Mouse (Mus musculus): ENCODE measurements around the gene Acp4. TPM values are rescaled to one million over a fixed set of nuclear protein-coding genes. Genes with fewer than 3 reads are reported as not detected.
"Not testable (repeated sequence)": the region's sequence is repeated elsewhere in the genome, so short reads cannot be mapped to it uniquely, and the experiment has no call there.

The Acp4 gene
- not detected for total RNA-seq (2021)
- long read RNA-seq, experiment 1 = 0 reads
- long read RNA-seq, experiment 2 = 0 reads

DNA sequence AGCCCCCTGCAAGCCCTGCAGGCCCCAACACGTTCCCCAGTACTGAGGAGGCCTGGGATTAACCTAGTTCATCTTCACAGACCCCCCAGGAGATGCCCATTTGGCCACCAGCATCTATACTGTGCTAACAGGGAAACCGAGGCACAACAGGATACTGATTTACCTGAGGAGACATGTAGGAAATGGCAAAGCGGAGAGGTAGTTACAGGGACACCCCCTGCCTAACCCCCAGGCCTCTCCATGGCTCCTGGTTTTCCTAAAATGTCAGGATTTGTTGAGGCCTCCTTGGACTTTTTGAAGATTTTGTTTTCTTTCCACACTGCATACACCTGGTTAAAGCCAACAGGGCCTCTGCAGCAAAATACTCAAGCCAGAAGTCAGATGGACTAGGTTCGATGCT, at the start of gene Acp4:
Acp4 (minus strand) TSS at position 101 of the 400 bp plus-strand sequence.
- no peak within 1 kb of the TSS for H3K4me3 ChIP-seq

DNA sequence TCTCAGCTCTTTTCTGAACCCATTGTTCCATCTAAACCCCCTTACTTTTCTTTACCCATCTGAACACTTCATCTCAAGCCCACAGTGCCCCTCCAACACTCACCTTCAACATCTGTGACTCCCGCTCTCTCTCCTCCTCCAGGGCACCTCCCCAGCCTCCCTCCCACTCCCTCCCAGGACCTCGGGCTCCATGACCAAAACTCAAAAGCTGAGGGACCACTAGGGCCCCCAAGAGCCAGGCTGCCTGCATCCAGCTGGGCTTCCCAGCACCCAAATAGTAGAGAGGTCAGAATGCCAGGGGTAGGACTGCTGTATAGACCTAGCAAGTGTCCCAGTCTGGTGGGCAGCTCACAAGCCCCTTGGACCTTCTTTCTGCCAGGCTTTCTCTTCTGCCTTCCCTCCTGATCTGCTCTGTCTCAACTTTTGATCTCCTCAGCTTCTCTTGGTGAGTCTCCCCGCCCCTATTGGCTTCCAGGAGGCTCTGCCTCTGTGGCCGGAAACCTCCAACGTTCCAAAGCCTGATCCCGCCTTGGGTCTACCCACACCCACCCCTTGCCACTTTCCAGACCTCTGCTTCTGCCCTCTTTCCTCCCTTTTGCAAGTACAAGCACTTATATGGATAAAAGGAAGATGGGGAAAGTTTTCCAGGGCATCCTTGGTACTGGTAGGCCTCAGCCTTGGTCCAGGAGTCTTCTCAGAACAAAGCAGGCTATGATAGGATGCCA, 49.5 kb upstream of the Acp4 start, which contains the start of gene Clec11a:
Clec11a (minus strand) TSS at position 387 of the 725 bp plus-strand sequence.
- Histone ChIP-seq H3K4me3 (peak within 1 kb of the TSS; percentile 85; the same call in 1 of the 2 replicates), H3K27ac (peak within 1 kb of the TSS; percentile 70)

More for the DNA sequence above, at the start of gene Acp4:
- H3K27ac ChIP-seq = no peak within 1 kb of the TSS
- DNase-seq (ENCODE audit: low spot score in 2 of 2) = no peak
- no peak for TF ChIP-seq CTCF (conservative IDR thresholded peaks at IDR 0.05)

DNA sequence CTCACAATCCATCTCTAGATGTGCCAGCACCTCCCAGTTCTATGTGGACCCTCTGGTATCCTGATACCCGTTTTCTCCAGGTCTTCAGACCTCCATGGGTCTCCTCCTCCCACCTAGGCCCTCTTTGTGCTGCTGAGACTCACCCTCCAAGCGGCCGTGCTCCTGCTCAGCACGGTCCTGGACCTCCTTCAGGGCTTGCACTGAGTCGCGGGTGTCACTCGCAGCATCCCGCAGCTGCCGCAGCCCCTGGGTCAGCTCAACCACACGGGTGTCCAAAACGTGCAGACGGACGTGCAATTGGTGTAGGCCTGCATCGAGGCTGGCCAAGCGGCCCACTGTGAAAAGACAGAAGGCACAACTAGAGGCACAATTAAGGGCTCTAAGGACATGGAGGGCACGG, 48.5 kb upstream of the Acp4 start:
- Histone ChIP-seq H3K4me3 (peak overlapping the region; percentile 85), H3K27ac (peak overlapping the region; percentile 70)
- DNase-seq (ENCODE audit: low spot score in 2 of 2) = no peak
- no peak for TF ChIP-seq CTCF (conservative IDR thresholded peaks at IDR 0.05)

More for the DNA sequence above, 49.5 kb upstream of the Acp4 start, which contains the start of gene Clec11a:
- no peak for TF ChIP-seq CTCF (conservative IDR thresholded peaks at IDR 0.05)
- no peak for DNase-seq (ENCODE audit: low spot score in 2 of 2)

DNA sequence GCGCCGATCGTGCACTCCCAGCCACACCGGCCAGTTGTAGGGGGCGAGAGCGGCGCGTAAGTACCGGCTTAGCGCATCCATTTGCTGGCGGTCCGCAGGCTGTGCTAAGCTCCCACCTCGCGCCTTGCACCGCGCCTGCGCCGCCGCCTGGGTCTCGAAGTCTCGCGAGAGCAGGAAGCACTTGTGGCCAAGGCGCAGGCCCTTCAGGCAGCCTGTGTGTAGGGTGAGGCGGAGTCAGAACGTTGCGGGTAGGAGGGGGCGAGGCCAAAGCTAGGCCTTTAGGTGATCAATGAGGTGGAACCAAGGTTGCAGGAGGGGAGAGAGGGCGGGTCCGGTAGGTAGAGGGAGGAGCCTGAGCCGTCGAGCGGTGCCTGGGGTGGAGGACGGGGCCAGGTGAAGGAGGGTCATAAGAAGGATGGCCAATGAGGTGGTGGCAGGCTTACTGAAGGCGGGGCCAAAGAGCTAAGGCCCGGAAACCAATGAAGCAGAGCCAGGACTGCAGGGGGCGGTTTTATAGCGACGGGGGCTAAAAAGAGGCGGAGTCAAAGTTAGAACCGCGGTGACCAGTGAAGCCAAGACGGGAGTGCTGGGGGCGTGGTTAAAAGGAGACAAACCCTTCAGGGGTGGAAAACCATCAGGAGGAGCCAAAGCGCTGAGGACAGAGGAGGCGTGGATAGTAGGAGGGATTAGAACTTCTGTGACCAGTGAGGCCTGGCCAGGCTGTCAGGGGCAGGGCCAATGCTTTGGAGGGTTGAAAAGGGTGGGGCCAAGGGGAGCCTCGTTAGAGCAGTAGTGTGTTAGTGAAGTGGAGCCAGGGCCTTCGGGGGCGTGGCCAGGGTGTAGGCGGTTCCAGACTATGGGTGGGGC, 47.8 kb upstream of the Acp4 start:
- H3K27ac ChIP-seq = peak overlapping the region; percentile 96
- peak; percentile 47; the same call in 1 of the 2 replicates for TF ChIP-seq CTCF (conservative IDR thresholded peaks at IDR 0.05)
- peak; percentile 92 to 97 for DNase-seq (ENCODE audit: low spot score in 2 of 2)
- peak overlapping the region; percentile 85 for H3K4me3 ChIP-seq

DNA sequence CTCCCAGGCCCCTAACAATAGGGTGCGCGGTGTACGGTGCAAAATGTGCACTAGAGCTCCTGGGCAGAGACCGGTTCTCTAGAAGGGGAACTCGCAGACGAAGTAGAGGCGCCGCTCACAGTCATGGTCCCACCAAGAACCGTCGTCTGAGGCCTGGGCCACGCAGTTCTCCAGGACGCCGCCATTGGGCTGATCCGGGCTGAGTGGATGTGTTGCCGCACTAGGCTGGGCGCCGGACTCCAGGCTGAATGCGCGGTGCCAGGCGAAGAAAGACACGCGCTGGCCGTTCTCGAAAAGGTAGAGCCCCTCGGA, 47.2 kb upstream of the Acp4 start:
- no peak for DNase-seq (ENCODE audit: low spot score in 2 of 2)
- H3K27ac ChIP-seq = peak overlapping the region; percentile 96
- H3K4me3 ChIP-seq = peak overlapping the region; percentile 85
- no peak for TF ChIP-seq CTCF (conservative IDR thresholded peaks at IDR 0.05)

DNA sequence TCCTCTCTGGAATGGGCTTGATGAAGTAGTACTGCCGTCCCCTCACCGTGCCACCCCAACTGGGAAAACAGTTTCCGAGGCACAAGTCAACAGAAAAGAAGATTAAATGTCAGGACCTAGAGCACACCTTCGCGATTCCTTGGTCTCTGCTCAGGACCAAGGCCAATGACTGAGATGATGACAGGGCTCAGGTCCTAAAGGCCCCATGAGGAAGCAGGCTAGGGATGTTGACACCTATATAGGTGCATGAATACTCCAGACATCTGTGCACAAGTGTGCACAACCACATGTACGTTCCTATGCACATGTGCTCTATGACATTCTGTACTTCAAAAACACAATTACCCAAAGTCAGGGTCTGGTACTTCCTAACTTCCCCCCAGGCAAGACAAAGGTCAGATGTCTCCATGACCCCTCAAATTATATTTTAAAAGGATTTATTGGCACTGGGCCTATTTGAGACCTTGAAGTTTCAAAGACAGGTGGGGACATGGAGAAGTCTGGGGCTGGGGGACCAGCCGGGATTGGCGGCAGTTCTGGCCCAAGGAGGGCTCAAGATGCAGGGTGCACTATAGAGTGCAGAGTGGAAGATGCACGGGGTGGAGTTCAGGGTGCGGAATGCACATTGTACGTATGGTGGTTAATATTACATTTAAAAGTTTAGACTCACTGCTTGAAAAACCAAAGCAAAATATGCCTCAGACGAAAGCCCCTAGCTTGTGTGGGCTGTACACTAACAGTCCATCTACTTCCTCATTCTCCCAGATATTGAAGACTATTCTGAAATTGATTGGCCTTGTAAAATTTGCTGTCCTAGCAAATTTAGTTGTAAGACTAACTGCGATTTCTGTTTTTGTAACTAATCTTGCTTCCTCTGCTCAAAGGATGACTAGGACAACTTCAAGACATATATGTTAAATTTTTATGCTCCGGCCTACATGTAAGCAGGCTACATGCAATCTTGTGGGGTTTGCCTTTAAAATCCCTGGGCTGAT, 46.5 kb upstream of the Acp4 start:
- peak overlapping the region; percentile 85 for H3K4me3 ChIP-seq
- peak in 1 of 2 experiments; percentile 7 for DNase-seq (ENCODE audit: low spot score in 2 of 2)
- TF ChIP-seq CTCF (conservative IDR thresholded peaks at IDR 0.05) = no peak
- peak overlapping the region; percentile 96 for H3K27ac ChIP-seq

DNA sequence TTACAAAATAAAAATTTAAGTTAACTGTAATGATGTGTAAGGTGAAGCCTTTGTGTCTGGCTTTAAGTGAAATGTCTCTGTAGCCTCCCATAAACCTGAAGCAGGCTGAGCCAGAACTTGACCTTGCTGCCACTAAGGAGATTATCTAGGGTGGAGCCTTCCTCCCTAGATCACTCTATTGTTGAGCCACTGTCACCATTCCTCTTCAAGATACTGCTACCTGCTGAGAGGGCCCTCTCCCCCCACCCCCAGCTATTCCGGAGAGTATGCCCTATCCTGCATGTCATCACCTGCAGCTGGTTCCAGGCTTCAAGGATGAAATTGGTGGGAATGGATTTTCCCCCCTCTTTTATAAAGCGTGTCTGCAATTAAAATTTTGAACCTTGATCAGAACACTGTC, 40.3 kb upstream of the Acp4 start:
- not testable (repeated sequence) for DNase-seq (ENCODE audit: low spot score in 2 of 2); H3K4me3 ChIP-seq

DNA sequence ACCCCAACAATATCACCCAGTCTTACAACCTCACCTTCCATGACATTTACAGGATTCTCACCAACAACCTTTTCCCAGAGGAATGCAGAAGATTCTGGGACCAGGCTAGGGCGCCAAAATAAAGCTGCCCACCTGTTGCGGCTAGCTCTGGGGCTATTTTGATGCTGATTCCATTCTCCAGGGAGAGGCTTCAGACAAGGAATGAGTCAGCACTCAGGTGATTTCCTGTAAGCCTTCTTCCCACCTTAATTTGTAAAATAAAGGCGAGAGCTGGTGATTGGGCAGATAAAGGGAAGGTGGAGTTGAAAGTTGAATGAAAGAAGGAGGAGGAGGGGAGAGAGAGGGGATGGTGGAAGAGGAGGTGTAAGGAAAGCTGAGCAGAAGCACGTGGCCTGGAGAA, 34.2 kb upstream of the Acp4 start:
- Histone ChIP-seq H3K27ac (no peak overlapping the region), H3K4me3 (no peak overlapping the region)
- TF ChIP-seq CTCF (conservative IDR thresholded peaks at IDR 0.05) = no peak
- DNase-seq (ENCODE audit: low spot score in 2 of 2) = no peak

More for the DNA sequence above, 40.3 kb upstream of the Acp4 start:
- H3K27ac ChIP-seq = not testable (repeated sequence)

DNA sequence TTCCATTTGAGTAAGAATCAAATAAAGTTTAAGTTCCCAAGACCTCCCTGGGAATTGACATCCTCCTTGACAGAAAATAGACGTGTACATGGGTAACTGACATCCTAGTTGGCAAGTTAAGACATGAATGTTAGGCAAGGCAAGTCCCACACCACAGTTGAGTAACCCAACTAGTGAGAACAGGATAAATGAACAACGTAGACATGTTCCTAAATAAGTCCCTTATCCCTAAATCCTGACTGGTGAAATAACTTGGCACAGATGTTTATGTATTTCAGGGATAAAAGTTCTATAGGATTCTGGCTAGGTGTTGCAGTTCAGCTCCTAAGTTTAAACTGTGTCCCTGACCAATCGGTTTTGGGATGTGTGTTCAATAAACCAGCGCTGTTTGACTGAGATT, 33.8 kb upstream of the Acp4 start:
- no peak for TF ChIP-seq CTCF (conservative IDR thresholded peaks at IDR 0.05)
- no peak for DNase-seq (ENCODE audit: low spot score in 2 of 2)
- Histone ChIP-seq H3K27ac (no peak overlapping the region), H3K4me3 (no peak overlapping the region)

DNA sequence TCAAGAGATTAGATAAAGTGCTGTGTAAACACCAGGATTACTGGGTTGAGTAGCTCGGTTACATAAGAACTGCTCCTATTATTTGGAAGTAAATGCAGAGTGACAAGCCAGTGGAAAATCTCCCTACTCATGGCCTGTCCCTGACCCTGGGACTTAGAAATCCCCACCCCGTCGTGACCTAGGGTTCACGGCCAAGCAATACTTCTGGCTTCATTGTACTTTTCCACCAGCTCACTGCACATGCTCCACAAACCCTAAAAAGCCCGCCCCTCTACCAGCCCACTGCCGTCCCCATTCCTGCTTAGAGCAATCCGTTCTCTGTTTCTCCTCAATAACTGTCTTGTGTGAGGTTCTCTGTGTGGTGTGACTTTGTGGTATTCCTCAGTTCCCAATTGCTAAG, 30.6 kb upstream of the Acp4 start:
- DNase-seq (ENCODE audit: low spot score in 2 of 2) = no peak
- Histone ChIP-seq H3K27ac (no peak overlapping the region), H3K4me3 (no peak overlapping the region)
- TF ChIP-seq CTCF (conservative IDR thresholded peaks at IDR 0.05) = no peak

DNA sequence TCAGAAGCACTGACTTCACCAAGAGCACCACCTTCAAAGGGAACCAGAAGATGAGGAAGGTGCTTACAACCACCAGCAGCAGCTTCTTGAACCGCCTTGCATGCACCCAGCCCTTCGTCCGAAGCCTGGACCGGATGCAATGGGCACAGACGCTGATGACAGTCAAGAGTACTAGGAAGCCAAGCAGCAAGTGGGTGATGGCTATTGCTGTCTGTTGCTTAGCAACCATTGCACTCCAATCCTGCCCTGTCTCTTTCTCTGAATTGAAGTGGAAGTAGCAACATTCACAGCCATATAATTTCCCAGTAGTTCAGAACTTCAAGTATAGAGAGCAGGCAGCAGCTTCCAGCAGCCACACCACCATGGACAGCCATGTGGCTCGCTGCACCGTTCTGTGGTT, 24.4 kb upstream of the Acp4 start:
- no peak for TF ChIP-seq CTCF (conservative IDR thresholded peaks at IDR 0.05)
- Histone ChIP-seq H3K4me3 (no peak overlapping the region), H3K27ac (peak overlapping the region; percentile 54; the same call in 1 of the 2 replicates)
- DNase-seq (ENCODE audit: low spot score in 2 of 2) = no peak

DNA sequence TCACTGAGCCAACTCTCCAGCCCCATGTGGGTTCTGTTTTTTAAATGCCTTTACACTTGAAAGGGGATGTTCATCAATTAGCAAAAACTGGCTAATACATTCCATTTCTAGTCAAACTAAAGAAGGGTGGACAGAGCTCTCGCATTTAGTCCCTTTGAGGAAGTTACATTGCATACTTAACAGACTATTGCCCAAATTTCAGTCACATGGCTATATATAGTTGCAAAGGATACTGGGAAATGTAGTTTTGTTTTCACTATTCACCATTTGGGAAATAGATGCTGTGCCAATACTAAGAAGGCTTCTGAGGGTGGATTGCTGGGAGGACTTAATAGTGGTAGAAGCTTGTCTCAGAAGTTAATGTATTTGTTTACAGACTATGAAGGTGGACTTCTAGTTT, 23.8 kb upstream of the Acp4 start:
- Histone ChIP-seq H3K27ac (peak overlapping the region; percentile 54; the same call in 1 of the 2 replicates), H3K4me3 (no peak overlapping the region)
- no peak for TF ChIP-seq CTCF (conservative IDR thresholded peaks at IDR 0.05)
- DNase-seq (ENCODE audit: low spot score in 2 of 2) = no peak

Data from layer of hippocampus, adult 2 months (tissue).